In genomic region chr1:156789844-156790490, GRCm38 (mm10) we compare ENCODE assay signal across 15 mouse cellular contexts. TPM values are rescaled to one million over a fixed set of nuclear protein-coding genes. Genes with fewer than 3 reads are reported as not detected.
DNase-seq lines count a peak whose midpoint lies in the region; ATAC-seq lines count a peak whose summit lies in the region.
"Had no signal": no experiment of that assay in that cellular context is flagged by ENCODE, and none has a peak within 500 bp of the region (broad histone marks: within the 10 kb centered on the region; RNA-seq: fewer than 3 reads in every experiment).

No protein-coding gene starts in this region.

- H3K36me3 ChIP-seq in hindbrain, embryonic 13.5 days: no peaks in the 10 kb centered on the region
- no peaks in the 10 kb centered on the region for H3K36me3 ChIP-seq in midbrain, embryonic 16.5 days (ENCODE audit: control insufficient read depth, insufficient read depth, low read length)

- no peak overlapping the region for H3K9ac ChIP-seq in hindbrain, embryonic 13.5 days
- no peak overlapping the region for H3K9ac ChIP-seq in midbrain, embryonic 16.5 days (ENCODE audit: low read depth, low read length)

- DNase-seq in 3T3-L1 (ENCODE audit: low read depth, low spot score): peak; percentile 37
- DNase-seq in NIH3T3 (ENCODE audit: low read depth): peak; percentile 15
- no peak for DNase-seq in left cerebral cortex, postnatal 36 days (ENCODE audit: low spot score in 2 of 2)
- DNase-seq in urinary bladder, postnatal 36 days (ENCODE audit: low spot score in 2 of 2): no peak
- no peak for DNase-seq in T-cell, adult 2 months (ENCODE audit: low spot score)
- DNase-seq: adrenal gland, adult 8-10 months; gastrocnemius, postnatal 36 days; kidney, adult 11 months; kidney, postnatal 36 days had no signal

- ATAC-seq in hindbrain, embryonic 13.5 days (ENCODE audit: low FRiP score): peak; percentile 50; the same call in 1 of the 2 replicates
- ATAC-seq in midbrain, embryonic 16.5 days: peak; percentile 27; the same call in 1 of the 2 replicates
- ATAC-seq in megakaryocyte progenitor cell, adult 5-6 weeks (replicated peaks; ENCODE audit: poor library complexity): no peak

- 4% methylated on average over 5 of the region's 5 CpGs for whole genome bisulfite sequencing in hindbrain, embryonic 13.5 days
- 13% methylated on average over 5 of the region's 5 CpGs for WGBS in midbrain, embryonic 16.5 days

- no peak overlapping the region for H3K27ac ChIP-seq in hindbrain, embryonic 13.5 days
- no peak overlapping the region for H3K27ac ChIP-seq in midbrain, embryonic 16.5 days (ENCODE audit: low read length)

- H3K27me3 ChIP-seq in hindbrain, embryonic 13.5 days: peaks cover 5% of the 10 kb centered on the region; the same call in 1 of the 2 replicates
- H3K27me3 ChIP-seq in midbrain, embryonic 16.5 days (ENCODE audit: control insufficient read depth, insufficient read depth, low read depth, low read length): no peaks in the 10 kb centered on the region

- peaks cover 23% of the 10 kb centered on the region for H3K4me1 ChIP-seq in hindbrain, embryonic 13.5 days (replicated peaks)
- peaks cover 7% of the 10 kb centered on the region for H3K4me1 ChIP-seq in midbrain, embryonic 16.5 days (ENCODE audit: control insufficient read depth, insufficient read depth, low read length)

- H3K4me3 ChIP-seq in hindbrain, embryonic 13.5 days: no peak overlapping the region
- H3K4me3 ChIP-seq in midbrain, embryonic 16.5 days (ENCODE audit: low read depth, low read length): no peak overlapping the region

- intact Hi-C loops in left cerebral cortex, postnatal 36 days (cut with DNase I): no loop called here

- H3K4me2 ChIP-seq in hindbrain, embryonic 13.5 days: no peak overlapping the region
- H3K4me2 ChIP-seq in midbrain, embryonic 16.5 days (ENCODE audit: low read length): no peak overlapping the region
- H3K4me2 ChIP-seq: liver, embryonic 11.5 days had no signal

- H3K9me3 ChIP-seq in hindbrain, embryonic 13.5 days: no peaks in the 10 kb centered on the region
- no peaks in the 10 kb centered on the region for H3K9me3 ChIP-seq in midbrain, embryonic 16.5 days (replicated peaks; ENCODE audit: control insufficient read depth, low read length, poor library complexity, severe bottlenecking)

RNA-seq across cellular contexts. Expression of gene Angptl1, which starts 48.4 kb away (rescaled TPM):
- 3.0 and 4.4 TPM in 2 replicates for polyA plus RNA-seq in hindbrain, embryonic 13.5 days (2015; fragmentation: Nextera tagmentation; extraction: Ambion mirVana)
- 0.44 and 0.86 TPM in 2 replicates for polyA plus RNA-seq in midbrain, embryonic 16.5 days (2015; fragmentation: Nextera tagmentation; extraction: Ambion mirVana)
- 1 to 10 TPM in 1 of 2 experiments, under 1 TPM in 1; 0.76 to 1.1 TPM for total RNA-seq in left cerebral cortex, postnatal 36 days (2021)
- 0.07 TPM in 1 of 2 replicates, not detected in the other for total RNA-seq in megakaryocyte progenitor cell, adult 5-6 weeks (2015)
- total RNA-seq in megakaryocyte progenitor cell, adult 5-6 weeks (2017): not detected in 2 replicates
- total RNA-seq: common myeloid progenitor, adult 5-6 weeks; megakaryocyte-erythroid progenitor cell, adult 5-6 weeks had no signal

Comparison
In these comparisons a context has a peak if more than half of its experiments do, and no peak if none do; other contexts are left out.
1. DNase-seq: peak in 3T3-L1 (single experiment) and NIH3T3 (single experiment); none in left cerebral cortex, postnatal 36 days (0 of 2), urinary bladder, postnatal 36 days (0 of 2) and T-cell, adult 2 months (single experiment).